ENCODE assay signal across 8 mouse cellular contexts in genomic region chr1:163725106-163725759, GRCm38 (mm10). TPM values are rescaled to one million over a fixed set of nuclear protein-coding genes. Genes with fewer than 3 reads are reported as not detected.
DNase-seq lines count a peak whose midpoint lies in the region; ATAC-seq and TF ChIP-seq lines count a peak whose summit lies in the region.
"Had no signal": no experiment of that assay in that cellular context is flagged by ENCODE, and none has a peak within 500 bp of the region (broad histone marks: within the 10 kb centered on the region; RNA-seq: fewer than 3 reads in every experiment).

Gene Mettl11b, minus strand, starts transcription at chr1:163725232.

- intact Hi-C loops in heart, adult 2 months (cut with DNase I): no loop called here
- intact Hi-C loops in left cerebral cortex, postnatal 14 days (cut with DNase I): no loop called here

- no peak within 1 kb of the TSS for H3K9ac ChIP-seq in heart, adult 2 months (ENCODE audit: low read depth, low read length)
- H3K9ac ChIP-seq in intestine, postnatal 0 days (ENCODE audit: low read depth, low read length): no peak within 1 kb of the TSS
- H3K9ac ChIP-seq: limb, embryonic 13.5 days had no signal

- TF ChIP-seq EP300 in heart, adult 2 months (IDR thresholded peaks at IDR 0.05; ENCODE audit: insufficient read depth, low read depth, low read length): no peak

- 49% methylated on average over 9 of the region's 9 CpGs for WGBS in embryonic facial prominence, embryonic 10.5 days
- 44% methylated on average over 9 of the region's 9 CpGs for WGBS in heart, adult 2 months
- WGBS in intestine, postnatal 0 days: 70% methylated on average over 9 of the region's 9 CpGs

- H3K79me2 ChIP-seq in heart, adult 2 months (replicated peaks; ENCODE audit: control insufficient read depth, insufficient read depth, low read length): no peaks in the 10 kb centered on the region

- no peak for TF ChIP-seq CTCF in heart, adult 2 months (IDR thresholded peaks at IDR 0.05)
- TF ChIP-seq CTCF in intestine, postnatal 0 days (IDR thresholded peaks at IDR 0.05; ENCODE audit: low read depth): no peak

- no peaks in the 10 kb centered on the region for H3K9me3 ChIP-seq in embryonic facial prominence, embryonic 10.5 days
- no peaks in the 10 kb centered on the region for H3K9me3 ChIP-seq in intestine, postnatal 0 days (ENCODE audit: control insufficient read depth)
- H3K9me3 ChIP-seq: limb, embryonic 13.5 days had no signal

- DNase-seq in brain, adult 2 months (ENCODE audit: low read depth, low spot score): peak; percentile 43
- peak; percentile 21 for DNase-seq in embryonic facial prominence, embryonic 10.5 days (ENCODE audit: low spot score)
- DNase-seq in heart, adult 2 months: peak; percentile 21
- peak; percentile 9 to 28 for DNase-seq in left cerebral cortex, postnatal 14 days (ENCODE audit: low spot score in 2 of 2)
- no peak for DNase-seq in spleen, postnatal 14 days (ENCODE audit: low spot score in 2 of 2)
- no peak for DNase-seq in spleen, adult 18-20 months

- H3K27ac ChIP-seq in embryonic facial prominence, embryonic 10.5 days (replicated peaks): peak within 1 kb of the TSS; percentile 24; the same call in 1 of the 2 replicates
- no peak within 1 kb of the TSS for H3K27ac ChIP-seq in heart, adult 2 months
- no peak within 1 kb of the TSS for H3K27ac ChIP-seq in intestine, postnatal 0 days (ENCODE audit: low read depth, low read length)
- H3K27ac ChIP-seq: limb, embryonic 13.5 days had no signal

- H3K27me3 ChIP-seq in embryonic facial prominence, embryonic 10.5 days (replicated peaks; ENCODE audit: low read depth, poor library complexity, severe bottlenecking): no peaks in the 10 kb centered on the region
- no peaks in the 10 kb centered on the region for H3K27me3 ChIP-seq in heart, adult 2 months (ENCODE audit: control insufficient read depth, insufficient read depth, low read length)
- H3K27me3 ChIP-seq in intestine, postnatal 0 days (replicated peaks; ENCODE audit: control insufficient read depth, insufficient read depth, low read length): no peaks in the 10 kb centered on the region

- TF ChIP-seq POLR2A in heart, adult 2 months (IDR thresholded peaks at IDR 0.05; ENCODE audit: insufficient read depth, low read depth, low read length): no peak

- no peak within 1 kb of the TSS for H3K4me3 ChIP-seq in embryonic facial prominence, embryonic 10.5 days
- H3K4me3 ChIP-seq in heart, adult 2 months: no peak within 1 kb of the TSS
- H3K4me3 ChIP-seq in intestine, postnatal 0 days (ENCODE audit: low read depth, low read length): no peak within 1 kb of the TSS
- H3K4me3 ChIP-seq: limb, embryonic 13.5 days had no signal

- peaks cover 16% of the 10 kb centered on the region for H3K4me1 ChIP-seq in embryonic facial prominence, embryonic 10.5 days
- H3K4me1 ChIP-seq in heart, adult 2 months (ENCODE audit: control insufficient read depth, insufficient read depth, low read length): no peaks in the 10 kb centered on the region
- H3K4me1 ChIP-seq in intestine, postnatal 0 days (replicated peaks; ENCODE audit: control insufficient read depth, insufficient read depth, low read length): no peaks in the 10 kb centered on the region

- H3K36me3 ChIP-seq in embryonic facial prominence, embryonic 10.5 days (replicated peaks): no peaks in the 10 kb centered on the region
- no peaks in the 10 kb centered on the region for H3K36me3 ChIP-seq in heart, adult 2 months (ENCODE audit: control insufficient read depth, insufficient read depth, low read length)
- no peaks in the 10 kb centered on the region for H3K36me3 ChIP-seq in intestine, postnatal 0 days (ENCODE audit: control insufficient read depth, insufficient read depth)
- H3K36me3 ChIP-seq: limb, embryonic 13.5 days had no signal

- H3K4me2 ChIP-seq in intestine, postnatal 0 days (replicated peaks; ENCODE audit: low read depth): no peak within 1 kb of the TSS
- H3K4me2 ChIP-seq: limb, embryonic 13.5 days had no signal

- ATAC-seq in intestine, postnatal 0 days: no peak

RNA-seq across cellular contexts. Expression of gene Mettl11b, which starts in this region (rescaled TPM):
- 0.14 and 0.45 TPM in 2 replicates for polyA plus RNA-seq in embryonic facial prominence, embryonic 10.5 days (2016; fragmentation: Nextera tagmentation; extraction: Ambion mirVana)
- 1 to 10 TPM; 2.3 to 3.4 TPM for total RNA-seq in heart, adult 2 months (2021)
- 0.53 and 0.56 TPM in 2 replicates for polyA plus RNA-seq in heart, adult 2 months (2012; rRNA removed)
- 1 to 10 TPM; 1.2 to 2.5 TPM for total RNA-seq in left cerebral cortex, postnatal 14 days (2021)
- not detected in 2 replicates for polyA plus RNA-seq in intestine, postnatal 0 days (2015; fragmentation: Nextera tagmentation; extraction: Ambion mirVana)

Comparison
In these comparisons a context has a peak if more than half of its experiments do, and no peak if none do; other contexts are left out.
1. Peak in DNase-seq and H3K27ac ChIP-seq in embryonic facial prominence, embryonic 10.5 days; RNA of the gene not detected or under 1 TPM.
2. DNase-seq: peak in brain, adult 2 months (single experiment), heart, adult 2 months (2 of 2) and left cerebral cortex, postnatal 14 days (2 of 2); none in spleen, postnatal 14 days (0 of 2) and spleen, adult 18-20 months (0 of 2).